In genomic region chr13:19106418-19106817, GRCm38 (mm10) we compare ENCODE assay signal across 11 mouse cellular contexts.
DNase-seq lines count a peak whose midpoint lies in the region; ATAC-seq and TF ChIP-seq lines count a peak whose summit lies in the region.
"Had no signal": no experiment of that assay in that cellular context is flagged by ENCODE, and none has a peak within 500 bp of the region (broad histone marks: within the 10 kb centered on the region; RNA-seq: fewer than 3 reads in every experiment).

No protein-coding gene starts in this region.

- no peaks in the 10 kb centered on the region for H3K4me1 ChIP-seq in heart, postnatal 0 days (ENCODE audit: control insufficient read depth, insufficient read depth)
- H3K4me1 ChIP-seq in lung, embryonic 16.5 days (replicated peaks; ENCODE audit: control insufficient read depth, insufficient read depth, low read length), result no peaks in the 10 kb centered on the region
- H3K4me1 ChIP-seq in lung, adult 2 months (ENCODE audit: control insufficient read depth, insufficient read depth, low read length), result no peaks in the 10 kb centered on the region
- H3K4me1 ChIP-seq: neural tube, embryonic 12.5 days had no signal

- DNase-seq in heart, postnatal 0 days (ENCODE audit: low spot score), result no peak
- no peak for DNase-seq in heart, adult 8-10 months (ENCODE audit: low spot score)
- DNase-seq in lung, adult 2 months, result no peak
- DNase-seq in cerebellum, adult 9-10 months, result peak; percentile 62
- DNase-seq in retina, postnatal 1 day, result peak; percentile 14
- no peak for DNase-seq in thymus, postnatal 4 days
- DNase-seq: heart, adult 11 months had no signal

- no peak overlapping the region for H3K27ac ChIP-seq in heart, postnatal 0 days (ENCODE audit: low read depth)
- H3K27ac ChIP-seq in lung, embryonic 16.5 days (ENCODE audit: low read length), result no peak overlapping the region
- H3K27ac ChIP-seq: macrophage; neural tube, embryonic 12.5 days had no signal

- no peak for ATAC-seq in heart, postnatal 0 days (ENCODE audit: insufficient read depth, low read depth)
- 0 out of 2 replicates have a peak, but pooled peaks have one; percentile 38 for ATAC-seq in lung, embryonic 16.5 days (ENCODE audit: low read depth)
- no peak for ATAC-seq in megakaryocyte progenitor cell, adult 5-6 weeks (replicated peaks; ENCODE audit: poor library complexity)

- no peaks in the 10 kb centered on the region for H3K27me3 ChIP-seq in heart, postnatal 0 days (ENCODE audit: control insufficient read depth, insufficient read depth, low read length)
- no peaks in the 10 kb centered on the region for H3K27me3 ChIP-seq in lung, embryonic 16.5 days (ENCODE audit: control insufficient read depth, insufficient read depth, low read depth, low read length)
- H3K27me3 ChIP-seq: neural tube, embryonic 12.5 days had no signal

- no peak overlapping the region for H3K9ac ChIP-seq in heart, postnatal 0 days (replicated peaks; ENCODE audit: low read depth, low read length)
- H3K9ac ChIP-seq in lung, embryonic 16.5 days (ENCODE audit: low read length), result no peak overlapping the region
- H3K9ac ChIP-seq: neural tube, embryonic 12.5 days had no signal

- 0 out of 2 replicates have a peak, but pooled peaks have one; percentile 14 for TF ChIP-seq CTCF in heart, postnatal 0 days (IDR thresholded peaks at IDR 0.05; ENCODE audit: low read depth)
- no peak for TF ChIP-seq CTCF in lung, adult 2 months (IDR thresholded peaks at IDR 0.05; ENCODE audit: insufficient read depth, low read length)

- H3K4me3 ChIP-seq in heart, postnatal 0 days (ENCODE audit: low read depth, low read length), result no peak overlapping the region
- no peak overlapping the region for H3K4me3 ChIP-seq in lung, embryonic 16.5 days (ENCODE audit: low read length)
- H3K4me3 ChIP-seq in lung, adult 2 months (replicated peaks; ENCODE audit: extremely low read depth, low read depth, low read length), result no peak overlapping the region
- H3K4me3 ChIP-seq: neural tube, embryonic 12.5 days had no signal

- no peaks in the 10 kb centered on the region for H3K9me3 ChIP-seq in heart, postnatal 0 days (replicated peaks; ENCODE audit: control insufficient read depth, low read length)
- H3K9me3 ChIP-seq in lung, embryonic 16.5 days (ENCODE audit: control insufficient read depth, low read length), result no peaks in the 10 kb centered on the region
- H3K9me3 ChIP-seq: neural tube, embryonic 12.5 days had no signal

- H3K36me3 ChIP-seq in heart, postnatal 0 days (replicated peaks; ENCODE audit: control insufficient read depth, insufficient read depth, low read length), result no peaks in the 10 kb centered on the region
- H3K36me3 ChIP-seq in lung, embryonic 16.5 days (ENCODE audit: control insufficient read depth, insufficient read depth, low read length), result no peaks in the 10 kb centered on the region
- H3K36me3 ChIP-seq: neural tube, embryonic 12.5 days had no signal

- 38% methylated on average over 5 of the region's 5 CpGs for WGBS in heart, postnatal 0 days
- WGBS in lung, embryonic 16.5 days, result 41% methylated on average over 5 of the region's 5 CpGs
- 35% methylated on average over 5 of the region's 5 CpGs for WGBS in lung, adult 2 months

- no peak for TF ChIP-seq EP300 in heart, postnatal 0 days (IDR thresholded peaks at IDR 0.05; ENCODE audit: low read depth)

- TF ChIP-seq POLR2A in lung, adult 2 months (IDR thresholded peaks at IDR 0.05; ENCODE audit: borderline replicate concordance, extremely low read depth, low read depth, low read length), result no peak

- no peak overlapping the region for H3K4me2 ChIP-seq in heart, postnatal 0 days (ENCODE audit: low read depth, low read length)
- H3K4me2 ChIP-seq in lung, embryonic 16.5 days (ENCODE audit: low read depth, low read length), result no peak overlapping the region
- H3K4me2 ChIP-seq: neural tube, embryonic 12.5 days had no signal

Comparison
In these comparisons a context has a peak if more than half of its experiments do, and no peak if none do; other contexts are left out.
1. DNase-seq: peak in cerebellum, adult 9-10 months (single experiment) and retina, postnatal 1 day (single experiment); none in heart, postnatal 0 days (single experiment), heart, adult 8-10 months (single experiment), lung, adult 2 months (single experiment) and thymus, postnatal 4 days (single experiment).